8 mouse cellular contexts compared by ENCODE assay signal in genomic region chr11:52003505-52003771, GRCm38 (mm10). TPM values are rescaled to one million over a fixed set of nuclear protein-coding genes. Genes with fewer than 3 reads are reported as not detected.
DNase-seq lines count a peak whose midpoint lies in the region; ATAC-seq and TF ChIP-seq lines count a peak whose summit lies in the region.

No protein-coding gene starts in this region.

- no peaks in the 10 kb centered on the region for H3K36me3 ChIP-seq in forebrain, embryonic 12.5 days (replicated peaks)
- H3K36me3 ChIP-seq in liver, embryonic 13.5 days: no peaks in the 10 kb centered on the region

- WGBS in forebrain, embryonic 12.5 days: 23% methylated on average over 4 of the region's 4 CpGs
- 15% methylated on average over 4 of the region's 4 CpGs for WGBS in liver, embryonic 13.5 days (ENCODE audit: insufficient replicate concordance)

- H3K27ac ChIP-seq in gastrocnemius, adult 2 months: peak overlapping the region; percentile 100
- H3K27ac ChIP-seq in forebrain, embryonic 12.5 days: peak overlapping the region; percentile 88
- peak overlapping the region; percentile 86 for H3K27ac ChIP-seq in liver, embryonic 13.5 days

- H3K4me2 ChIP-seq in forebrain, embryonic 12.5 days: peak overlapping the region; percentile 62
- H3K4me2 ChIP-seq in liver, embryonic 13.5 days: peak overlapping the region; percentile 92

- H3K27me3 ChIP-seq in forebrain, embryonic 12.5 days: no peaks in the 10 kb centered on the region
- H3K27me3 ChIP-seq in liver, embryonic 13.5 days: no peaks in the 10 kb centered on the region

- H3K4me3 ChIP-seq in gastrocnemius, adult 2 months: peak overlapping the region; percentile 94
- H3K4me3 ChIP-seq in forebrain, embryonic 12.5 days (replicated peaks): peak overlapping the region; percentile 83
- peak overlapping the region; percentile 81 for H3K4me3 ChIP-seq in liver, embryonic 13.5 days (replicated peaks)

- H3K9ac ChIP-seq in forebrain, embryonic 12.5 days: peak overlapping the region; percentile 82
- peak overlapping the region; percentile 86 for H3K9ac ChIP-seq in liver, embryonic 13.5 days

- peaks cover 32% of the 10 kb centered on the region for H3K4me1 ChIP-seq in forebrain, embryonic 12.5 days
- H3K4me1 ChIP-seq in liver, embryonic 13.5 days (replicated peaks): peaks cover 51% of the 10 kb centered on the region

- TF ChIP-seq CTCF in gastrocnemius, adult 2 months (IDR thresholded peaks at IDR 0.05): no peak

- no peak for ATAC-seq in forebrain, embryonic 12.5 days (ENCODE audit: low FRiP score)
- no peak for ATAC-seq in liver, embryonic 13.5 days (ENCODE audit: low read depth)

- intact Hi-C loops in gastrocnemius, adult 2 months (cut with DNase I): loop anchor here (5.0 kb wide), 1 partner anchor 241 kb away; the partner anchor contains the start of genes Sar1b and Sec24a

- DNase-seq in gastrocnemius, adult 2 months: no peak
- no peak for DNase-seq in gastrocnemius, adult 8-10 months (ENCODE audit: low spot score in 2 of 2)
- peak; percentile 85 for DNase-seq in 416B (ENCODE audit: low read depth)
- peak; percentile 14 for DNase-seq in liver, embryonic 13.5 days
- DNase-seq in Muller cell, postnatal 12 days (ENCODE audit: inconsistent ontology term): no peak
- DNase-seq in MN1 (ENCODE audit: low spot score): no peak
- DNase-seq in thymus, postnatal 36 days: no peak

- no peaks in the 10 kb centered on the region for H3K9me3 ChIP-seq in forebrain, embryonic 12.5 days
- no peaks in the 10 kb centered on the region for H3K9me3 ChIP-seq in liver, embryonic 13.5 days (replicated peaks)

RNA-seq across cellular contexts. Expression of gene Cdkl3, which starts 0.6 kb away (rescaled TPM):
- total RNA-seq in gastrocnemius, adult 2 months (2021): 1 to 10 TPM; 1.5 to 3.2 TPM
- 1 to 10 TPM; 2.6 to 5.9 (median 3.0) TPM for total RNA-seq in gastrocnemius, adult 8-10 months (2022)
- 16.1 and 16.2 TPM in 2 replicates for polyA plus RNA-seq in forebrain, embryonic 12.5 days (2016; fragmentation: Nextera tagmentation; extraction: Ambion mirVana)
- 1.7 TPM in 2 replicates for polyA plus RNA-seq in liver, embryonic 13.5 days (2015; fragmentation: Nextera tagmentation; extraction: Ambion mirVana)

RNA-seq across cellular contexts. Expression of gene Ube2b, which starts 2.9 kb away (rescaled TPM):
- 100 to 1,000 TPM; 519 to 559 TPM for total RNA-seq in gastrocnemius, adult 2 months (2021)
- total RNA-seq in gastrocnemius, adult 8-10 months (2022): 100 to 1,000 TPM; 518 to 669 (median 555) TPM
- polyA plus RNA-seq in forebrain, embryonic 12.5 days (2016; fragmentation: Nextera tagmentation; extraction: Ambion mirVana): 241 and 242 TPM in 2 replicates
- polyA plus RNA-seq in liver, embryonic 13.5 days (2015; fragmentation: Nextera tagmentation; extraction: Ambion mirVana): 135 and 142 TPM in 2 replicates

RNA-seq across cellular contexts. Expression of gene Cdkn2aipnl, which starts 36.0 kb away (rescaled TPM):
- 10 to 100 TPM; 16.9 to 30.0 TPM for total RNA-seq in gastrocnemius, adult 2 months (2021)
- total RNA-seq in gastrocnemius, adult 8-10 months (2022): 10 to 100 TPM; 26.1 to 41.4 (median 30.0) TPM
- 114 and 122 TPM in 2 replicates for polyA plus RNA-seq in forebrain, embryonic 12.5 days (2016; fragmentation: Nextera tagmentation; extraction: Ambion mirVana)
- 60.1 and 67.3 TPM in 2 replicates for polyA plus RNA-seq in liver, embryonic 13.5 days (2015; fragmentation: Nextera tagmentation; extraction: Ambion mirVana)

Comparison
In these comparisons a context has a peak if more than half of its experiments do, and no peak if none do; other contexts are left out.
1. DNase-seq: peak in 416B (single experiment) and liver, embryonic 13.5 days (single experiment); none in gastrocnemius, adult 2 months (single experiment), gastrocnemius, adult 8-10 months (0 of 2), Muller cell, postnatal 12 days (single experiment), MN1 (single experiment) and thymus, postnatal 36 days (0 of 2).
2. Peak in every context shown above with its lines, with median percentiles within 50 percentile points of each other: H3K27ac ChIP-seq and H3K4me3 ChIP-seq.